Mouse (Mus musculus): ENCODE results near the gene Olfr820. TPM values are rescaled to one million over a fixed set of nuclear protein-coding genes. Genes with fewer than 3 reads are reported as not detected.

The Olfr820 gene
- polyA plus RNA-seq (2014; fragmentation: Illumina TruSeq; extraction: RNeasy Lipid Tissue Mini Kit (QIAGEN cat#74804); ENCODE audit: low read depth, low replicate concordance), result not detected

DNA sequence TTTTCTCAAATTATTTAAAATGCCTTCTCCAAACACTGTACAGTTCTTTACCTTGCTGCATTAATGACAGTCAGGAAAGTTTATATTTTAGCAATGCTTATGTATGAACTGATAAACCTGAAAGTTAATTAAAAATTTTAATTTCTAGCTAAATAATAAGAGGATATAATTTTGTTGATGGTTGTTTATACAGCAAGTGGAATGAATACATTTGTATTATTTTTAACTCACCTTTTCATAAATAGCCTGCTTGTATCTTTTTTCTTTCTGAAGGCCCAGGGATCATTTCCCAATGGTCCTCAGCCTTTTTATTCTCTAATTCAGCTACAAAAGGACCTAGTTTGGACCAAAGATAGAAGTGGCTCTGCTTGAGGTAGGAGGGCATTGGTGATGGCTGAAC, at the start of gene Olfr820:
Gene Olfr820 (plus strand): TSS at position 301 of the 400 bp plus-strand sequence.

DNA sequence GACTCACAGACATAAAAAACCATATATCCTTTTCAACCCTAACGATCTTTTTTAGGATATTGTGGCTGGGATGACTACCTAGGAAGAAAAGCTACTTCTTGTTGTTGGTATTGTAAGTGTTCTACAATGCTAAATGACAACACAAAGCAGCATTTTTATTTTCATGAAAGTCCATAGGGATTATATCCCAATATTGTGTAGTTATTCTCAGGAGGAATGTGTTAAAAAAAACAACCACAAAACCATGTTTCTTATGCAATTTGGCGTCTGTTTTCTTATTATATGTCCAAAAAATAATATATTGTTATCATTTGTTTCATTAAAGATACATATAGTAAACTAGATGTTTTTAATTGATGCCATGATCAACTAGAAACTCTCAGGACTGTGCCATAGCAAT, 45.3 kb upstream of the Olfr820 start, which contains the start of gene Olfr819:
Gene Olfr819 (minus strand): TSS at position 101 of the 400 bp plus-strand sequence.

DNA sequence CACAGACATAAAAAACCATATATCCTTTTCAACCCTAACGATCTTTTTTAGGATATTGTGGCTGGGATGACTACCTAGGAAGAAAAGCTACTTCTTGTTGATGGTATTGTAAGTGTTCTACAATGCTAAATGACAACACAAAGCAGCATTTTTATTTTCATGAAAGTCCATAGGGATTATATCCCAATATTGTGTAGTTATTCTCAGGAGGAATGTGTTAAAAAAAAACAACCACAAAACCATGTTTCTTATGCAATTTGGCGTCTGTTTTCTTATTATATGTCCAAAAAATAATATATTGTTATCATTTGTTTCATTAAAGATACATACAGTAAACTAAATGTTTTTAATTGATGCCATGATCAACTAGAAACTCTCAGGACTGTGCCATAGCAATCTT, 36.4 kb upstream of the Olfr820 start, which contains the start of gene Olfr247:
Gene Olfr247 (minus strand): TSS at position 101 of the 400 bp plus-strand sequence.

GRCm38 (mm10) chr10:129984962-129985361, 27.5 kb upstream of the Olfr820 start, which contains the start of gene Gm10310:
Gm10310 (minus strand) TSS chr10:129985062.

GRCm38 (mm10) chr10:130030048-130030447, 17.6 kb downstream of the Olfr820 start, which contains the start of gene Olfr821:
Olfr821 (plus strand) TSS chr10:130030348.

Other genes starting within 250 kb of the Olfr820 start
- not detected for gene Olfr808, start 247.1 kb upstream of the Olfr820 start, polyA plus RNA-seq (2014; fragmentation: Illumina TruSeq; extraction: RNeasy Lipid Tissue Mini Kit (QIAGEN cat#74804); ENCODE audit: low read depth, low replicate concordance)
- gene Olfr809, start 238.0 kb upstream of the Olfr820 start, polyA plus RNA-seq (2014; fragmentation: Illumina TruSeq; extraction: RNeasy Lipid Tissue Mini Kit (QIAGEN cat#74804); ENCODE audit: low read depth, low replicate concordance), result not detected
- gene Olfr810, start 217.7 kb upstream of the Olfr820 start, polyA plus RNA-seq (2014; fragmentation: Illumina TruSeq; extraction: RNeasy Lipid Tissue Mini Kit (QIAGEN cat#74804); ENCODE audit: low read depth, low replicate concordance), result not detected
- not detected for gene Olfr811, start 208.2 kb upstream of the Olfr820 start, polyA plus RNA-seq (2014; fragmentation: Illumina TruSeq; extraction: RNeasy Lipid Tissue Mini Kit (QIAGEN cat#74804); ENCODE audit: low read depth, low replicate concordance)
- gene Olfr812, start 166.5 kb upstream of the Olfr820 start, polyA plus RNA-seq (2014; fragmentation: Illumina TruSeq; extraction: RNeasy Lipid Tissue Mini Kit (QIAGEN cat#74804); ENCODE audit: low read depth, low replicate concordance), result not detected
- not detected for gene Olfr813, start 157.3 kb upstream of the Olfr820 start, polyA plus RNA-seq (2014; fragmentation: Illumina TruSeq; extraction: RNeasy Lipid Tissue Mini Kit (QIAGEN cat#74804); ENCODE audit: low read depth, low replicate concordance)
- gene Olfr814, start 132.8 kb upstream of the Olfr820 start, polyA plus RNA-seq (2014; fragmentation: Illumina TruSeq; extraction: RNeasy Lipid Tissue Mini Kit (QIAGEN cat#74804); ENCODE audit: low read depth, low replicate concordance), result not detected
- gene Olfr815, start 106.8 kb upstream of the Olfr820 start, polyA plus RNA-seq (2014; fragmentation: Illumina TruSeq; extraction: RNeasy Lipid Tissue Mini Kit (QIAGEN cat#74804); ENCODE audit: low read depth, low replicate concordance), result not detected
- not detected for gene Olfr816, start 97.0 kb upstream of the Olfr820 start, polyA plus RNA-seq (2014; fragmentation: Illumina TruSeq; extraction: RNeasy Lipid Tissue Mini Kit (QIAGEN cat#74804); ENCODE audit: low read depth, low replicate concordance)
- not detected for gene Olfr818, start 63.5 kb upstream of the Olfr820 start, polyA plus RNA-seq (2014; fragmentation: Illumina TruSeq; extraction: RNeasy Lipid Tissue Mini Kit (QIAGEN cat#74804); ENCODE audit: low read depth, low replicate concordance)
- not detected for gene Olfr819, start 45.4 kb upstream of the Olfr820 start, polyA plus RNA-seq (2014; fragmentation: Illumina TruSeq; extraction: RNeasy Lipid Tissue Mini Kit (QIAGEN cat#74804); ENCODE audit: low read depth, low replicate concordance)
- not detected for gene Olfr247, start 36.5 kb upstream of the Olfr820 start, polyA plus RNA-seq (2014; fragmentation: Illumina TruSeq; extraction: RNeasy Lipid Tissue Mini Kit (QIAGEN cat#74804); ENCODE audit: low read depth, low replicate concordance)
- not detected for gene Gm10310, start 27.6 kb upstream of the Olfr820 start, polyA plus RNA-seq (2014; fragmentation: Illumina TruSeq; extraction: RNeasy Lipid Tissue Mini Kit (QIAGEN cat#74804); ENCODE audit: low read depth, low replicate concordance)
- not detected for gene Olfr821, start 17.7 kb downstream of the Olfr820 start, polyA plus RNA-seq (2014; fragmentation: Illumina TruSeq; extraction: RNeasy Lipid Tissue Mini Kit (QIAGEN cat#74804); ENCODE audit: low read depth, low replicate concordance)
- gene Olfr822, start 58.6 kb downstream of the Olfr820 start, polyA plus RNA-seq (2014; fragmentation: Illumina TruSeq; extraction: RNeasy Lipid Tissue Mini Kit (QIAGEN cat#74804); ENCODE audit: low read depth, low replicate concordance), result not detected
- not detected for gene Olfr823, start 102.8 kb downstream of the Olfr820 start, polyA plus RNA-seq (2014; fragmentation: Illumina TruSeq; extraction: RNeasy Lipid Tissue Mini Kit (QIAGEN cat#74804); ENCODE audit: low read depth, low replicate concordance)
- not detected for gene Olfr824, start 117.4 kb downstream of the Olfr820 start, polyA plus RNA-seq (2014; fragmentation: Illumina TruSeq; extraction: RNeasy Lipid Tissue Mini Kit (QIAGEN cat#74804); ENCODE audit: low read depth, low replicate concordance)
- gene Olfr825, start 154.1 kb downstream of the Olfr820 start, polyA plus RNA-seq (2014; fragmentation: Illumina TruSeq; extraction: RNeasy Lipid Tissue Mini Kit (QIAGEN cat#74804); ENCODE audit: low read depth, low replicate concordance), result not detected
- not detected for gene Olfr826, start 171.6 kb downstream of the Olfr820 start, polyA plus RNA-seq (2014; fragmentation: Illumina TruSeq; extraction: RNeasy Lipid Tissue Mini Kit (QIAGEN cat#74804); ENCODE audit: low read depth, low replicate concordance)
- gene Olfr827, start 201.8 kb downstream of the Olfr820 start, polyA plus RNA-seq (2014; fragmentation: Illumina TruSeq; extraction: RNeasy Lipid Tissue Mini Kit (QIAGEN cat#74804); ENCODE audit: low read depth, low replicate concordance), result not detected

All from heart, adult 10 weeks (tissue).